Comparison of ENCODE assay signal across 23 mouse cellular contexts in genomic region chr9:93130561-93130960, GRCm38 (mm10).
DNase-seq lines count a peak whose midpoint lies in the region; ATAC-seq and TF ChIP-seq lines count a peak whose summit lies in the region.
"Had no signal": no experiment of that assay in that cellular context is flagged by ENCODE, and none has a peak within 500 bp of the region (broad histone marks: within the 10 kb centered on the region; RNA-seq: fewer than 3 reads in every experiment).

No protein-coding gene starts in this region.

- WGBS in intestine, postnatal 0 days, result 56% methylated on average over 1 of the region's 1 CpGs

- no peaks in the 10 kb centered on the region for H3K27me3 ChIP-seq in CH12.LX (replicated peaks)
- H3K27me3 ChIP-seq in intestine, postnatal 0 days (replicated peaks; ENCODE audit: control insufficient read depth, insufficient read depth, low read length), result no peaks in the 10 kb centered on the region
- H3K27me3 ChIP-seq: embryonic facial prominence, embryonic 12.5 days; forebrain, embryonic 12.5 days; Patski had no signal

- H3K9ac ChIP-seq in CH12.LX (ENCODE audit: insufficient read depth, low read depth), result no peak overlapping the region
- H3K9ac ChIP-seq in intestine, postnatal 0 days (ENCODE audit: low read depth, low read length), result no peak overlapping the region
- H3K9ac ChIP-seq: embryonic facial prominence, embryonic 12.5 days; forebrain, embryonic 12.5 days had no signal

- peak; percentile 95 for TF ChIP-seq EP300 in CH12.LX (IDR thresholded peaks at IDR 0.05; ENCODE audit: low read length)

- in situ Hi-C loops in CH12.LX (cut with MboI; ENCODE audit: low pct_ligation_motif_present, low pct_unique_long_range_greater_than_20kb, low sequenced_read_pairs), result no loop called here

- no peak overlapping the region for H3K27ac ChIP-seq in CH12.LX (ENCODE audit: insufficient read depth, low read depth)
- H3K27ac ChIP-seq in intestine, postnatal 0 days (ENCODE audit: low read depth, low read length), result no peak overlapping the region
- H3K27ac ChIP-seq: embryonic facial prominence, embryonic 10.5 days; embryonic facial prominence, embryonic 12.5 days; forebrain, embryonic 10.5 days; forebrain, embryonic 12.5 days had no signal

- ATAC-seq in megakaryocyte, adult 5-6 weeks (ENCODE audit: poor library complexity, severe bottlenecking), result no peak
- ATAC-seq in intestine, postnatal 0 days, result no peak
- ATAC-seq: activated CD4-positive, CD25-positive, alpha-beta regulatory T cell, adult 4 months; CD4-positive, CD25-positive, alpha-beta regulatory T cell, adult 4 months; forebrain, embryonic 14.5 days; forebrain, embryonic 16.5 days; Patski had no signal

- TF ChIP-seq POLR2A in CH12.LX (IDR thresholded peaks at IDR 0.05; ENCODE audit: low read depth, low read length), result no peak

- H3K4me1 ChIP-seq in CH12.LX (ENCODE audit: control insufficient read depth in 1 of 2, insufficient read depth in 2 of 2), result peaks cover 0 to 19% of the 10 kb centered on the region in 2 experiments; a peak in 2 of 4 replicates
- H3K4me1 ChIP-seq in intestine, postnatal 0 days (replicated peaks; ENCODE audit: control insufficient read depth, insufficient read depth, low read length), result no peaks in the 10 kb centered on the region
- H3K4me1 ChIP-seq: embryonic facial prominence, embryonic 10.5 days; embryonic facial prominence, embryonic 12.5 days; forebrain, embryonic 10.5 days; forebrain, embryonic 12.5 days had no signal

- DNase-seq in 3T3-L1 (ENCODE audit: low read depth, low spot score), result peak; percentile 1
- peak; percentile 82 for DNase-seq in CH12.LX (ENCODE audit: extremely low read depth)
- peak; percentile 14 for DNase-seq in fibroblast of lung, adult 2 months (ENCODE audit: low read depth)
- DNase-seq in kidney, postnatal 4 days, result no peak
- DNase-seq: adrenal gland, adult 8-10 months; adrenal gland, postnatal 14 days; adrenal gland, postnatal 36 days; cerebellum, adult 11-12 months; cerebellum, adult 2 months; cerebellum, adult 9-10 months; cerebellum, postnatal 10 days; cerebellum, postnatal 25 days had no signal

- dilution Hi-C loops in CH12.LX (cut with MboI; ENCODE audit: extremely low pct_ligation_motif_present, extremely low pct_unique_long_range_greater_than_20kb, low sequenced_read_pairs), result no loop called here

- H3K9me3 ChIP-seq in CH12.LX (replicated peaks; ENCODE audit: low read length), result no peaks in the 10 kb centered on the region
- no peaks in the 10 kb centered on the region for H3K9me3 ChIP-seq in intestine, postnatal 0 days (ENCODE audit: control insufficient read depth)
- H3K9me3 ChIP-seq: embryonic facial prominence, embryonic 10.5 days; embryonic facial prominence, embryonic 12.5 days; forebrain, embryonic 10.5 days; forebrain, embryonic 12.5 days had no signal

- H3K36me3 ChIP-seq in CH12.LX (replicated peaks in 1 of 2; ENCODE audit: control insufficient read depth in 1 of 2, insufficient read depth in 1 of 2, low read length in 1 of 2), result no peaks in the 10 kb centered on the region
- no peaks in the 10 kb centered on the region for H3K36me3 ChIP-seq in intestine, postnatal 0 days (ENCODE audit: control insufficient read depth, insufficient read depth)
- H3K36me3 ChIP-seq: embryonic facial prominence, embryonic 10.5 days; embryonic facial prominence, embryonic 12.5 days; forebrain, embryonic 10.5 days; forebrain, embryonic 12.5 days had no signal

- no peaks in the 10 kb centered on the region for H3K79me2 ChIP-seq in CH12.LX (replicated peaks; ENCODE audit: control insufficient read depth, extremely low read depth, insufficient read depth, poor library complexity, severe bottlenecking)

- no peak; the same call in 1 of the 2 replicates for TF ChIP-seq RAD21 in CH12.LX (IDR thresholded peaks at IDR 0.05; ENCODE audit: low read depth, low read length)

- TF ChIP-seq CTCF in CH12.LX (conservative IDR thresholded peaks at IDR 0.05 in 1 of 2, IDR thresholded peaks at IDR 0.05 in 1 of 2; ENCODE audit: low read depth in 2 of 2, low read length in 2 of 2), result no peak
- no peak for TF ChIP-seq CTCF in intestine, postnatal 0 days (IDR thresholded peaks at IDR 0.05; ENCODE audit: low read depth)

- H3K4me3 ChIP-seq in CH12.LX (replicated peaks in 1 of 3; ENCODE audit: low read depth in 2 of 3, low read length in 2 of 3, poor library complexity in 1 of 3), result no peak overlapping the region
- H3K4me3 ChIP-seq in intestine, postnatal 0 days (ENCODE audit: low read depth, low read length), result no peak overlapping the region
- H3K4me3 ChIP-seq: embryonic facial prominence, embryonic 10.5 days; embryonic facial prominence, embryonic 12.5 days; forebrain, embryonic 10.5 days; forebrain, embryonic 12.5 days had no signal

- no peak overlapping the region for H3K4me2 ChIP-seq in CH12.LX (ENCODE audit: insufficient read depth, low read depth, poor library complexity, severe bottlenecking)
- no peak overlapping the region for H3K4me2 ChIP-seq in intestine, postnatal 0 days (replicated peaks; ENCODE audit: low read depth)
- H3K4me2 ChIP-seq: embryonic facial prominence, embryonic 12.5 days; forebrain, embryonic 12.5 days had no signal

TF ChIP-seq in CH12.LX, 34 proteins besides CTCF, POLR2A, EP300 and RAD21:
- 0 out of 2 replicates have a peak, but pooled peaks have one; percentile 22 for TF ChIP-seq NELFE (IDR thresholded peaks at IDR 0.05; ENCODE audit: low read depth, low read length)
- TF ChIP-seq ZNF384 (IDR thresholded peaks at IDR 0.05; ENCODE audit: low read depth, low read length), result 0 out of 2 replicates have a peak, but pooled peaks have one; percentile 14
- TF ChIP-seq TCF12 (IDR thresholded peaks at IDR 0.05; ENCODE audit: low read depth, low read length), result peak; percentile 41; the same call in 1 of the 2 replicates
- TF ChIP-seq BHLHE40 (IDR thresholded peaks at IDR 0.05; ENCODE audit: low read depth, low read length), result peak; percentile 71
- TF ChIP-seq MAX (IDR thresholded peaks at IDR 0.05; ENCODE audit: low read length), result peak; percentile 45; the same call in 1 of the 2 replicates
- TF ChIP-seq UBTF (IDR thresholded peaks at IDR 0.05; ENCODE audit: low read depth, low read length), result no peak
- TF ChIP-seq MAFK (IDR thresholded peaks at IDR 0.05; ENCODE audit: insufficient replicate concordance, low read length), result peak; percentile 57; the same call in 1 of the 2 replicates
- TF ChIP-seq MYC (IDR thresholded peaks at IDR 0.05; ENCODE audit: low read depth, low read length), result 0 out of 2 replicates have a peak, but pooled peaks have one; percentile 45
- no peak for TF ChIP-seq ZC3H11A (IDR thresholded peaks at IDR 0.05; ENCODE audit: low read depth, low read length)
- 0 out of 2 replicates have a peak, but pooled peaks have one; percentile 31 for TF ChIP-seq RCOR1 (conservative IDR thresholded peaks at IDR 0.05; ENCODE audit: low read depth, low read length)
- peak; percentile 83 for TF ChIP-seq MEF2A (IDR thresholded peaks at IDR 0.05; ENCODE audit: borderline replicate concordance, low read depth, low read length)
- TF ChIP-seq JUN (IDR thresholded peaks at IDR 0.05; ENCODE audit: insufficient read depth, low read depth, low read length), result peak; percentile 77
- TF ChIP-seq MAZ (IDR thresholded peaks at IDR 0.05; ENCODE audit: low read depth, low read length), result peak; percentile 86; the same call in 1 of the 2 replicates
- no peak for TF ChIP-seq TBP (conservative IDR thresholded peaks at IDR 0.05; ENCODE audit: low read depth, low read length)
- TF ChIP-seq ETS1 (conservative IDR thresholded peaks at IDR 0.05; ENCODE audit: low read depth, low read length), result peak; percentile 85
- peak; percentile 42; the same call in 1 of the 2 replicates for TF ChIP-seq CHD2 (IDR thresholded peaks at IDR 0.05; ENCODE audit: low read length)
- TF ChIP-seq JUND (conservative IDR thresholded peaks at IDR 0.05; ENCODE audit: low read depth, low read length), result peak; percentile 87
- no peak for TF ChIP-seq USF1 (IDR thresholded peaks at IDR 0.05; ENCODE audit: low read depth, low read length)
- TF ChIP-seq IRF4 (IDR thresholded peaks at IDR 0.05; ENCODE audit: low read depth, low read length), result peak; percentile 90

Comparison
In these comparisons a context has a peak if more than half of its experiments do, and no peak if none do; other contexts are left out.
1. DNase-seq: peak in 3T3-L1 (single experiment), CH12.LX (single experiment) and fibroblast of lung, adult 2 months (single experiment); none in kidney, postnatal 4 days (0 of 2).